Mouse (Mus musculus) cortical plate, adult 2 months (tissue): Measurements from ENCODE around the gene Lrrc15.

Source experiments
- CTCF ChIP-seq: fragments of 200-500 bp; IDR thresholded peaks from 2 replicates; pipeline ENCODE4 v1.5.1; 2011; ENCODE audit warnings: mild to moderate bottlenecking, control low read depth, low read length; ENCODE audit not compliant: insufficient read depth; ENCODE audit errors: extremely low read depth
- POLR2A ChIP-seq: fragments of 200-500 bp; IDR thresholded peaks from 2 replicates; pipeline ENCODE4 v1.6.1; 2011; ENCODE audit warnings: mild to moderate bottlenecking, low read length, control low read depth; ENCODE audit not compliant: insufficient read depth; ENCODE audit errors: extremely low read depth

- TF ChIP-seq POLR2A (no peak), CTCF (no peak)
Observed at GRCm38 (mm10) chr16:30234077-30234476, 49.0 kb downstream of the Lrrc15 start.
